Mouse (Mus musculus): ENCODE measurements around the gene Fscn3. TPM values are rescaled to one million over a fixed set of nuclear protein-coding genes. Genes with fewer than 3 reads are reported as not detected.

Gene Fscn3
- total RNA-seq (2023), result not detected

GRCm38 (mm10) chr6:28427096-28427839 lies at the start of gene Fscn3:
Gene Fscn3 (plus strand): TSS chr6:28427789.

GRCm38 (mm10) chr6:28397681-28398203 lies 29.8 kb upstream of the Fscn3 start, which contains the start of gene Zfp800:
Gene Zfp800 (minus strand): TSS chr6:28398005.

DNA sequence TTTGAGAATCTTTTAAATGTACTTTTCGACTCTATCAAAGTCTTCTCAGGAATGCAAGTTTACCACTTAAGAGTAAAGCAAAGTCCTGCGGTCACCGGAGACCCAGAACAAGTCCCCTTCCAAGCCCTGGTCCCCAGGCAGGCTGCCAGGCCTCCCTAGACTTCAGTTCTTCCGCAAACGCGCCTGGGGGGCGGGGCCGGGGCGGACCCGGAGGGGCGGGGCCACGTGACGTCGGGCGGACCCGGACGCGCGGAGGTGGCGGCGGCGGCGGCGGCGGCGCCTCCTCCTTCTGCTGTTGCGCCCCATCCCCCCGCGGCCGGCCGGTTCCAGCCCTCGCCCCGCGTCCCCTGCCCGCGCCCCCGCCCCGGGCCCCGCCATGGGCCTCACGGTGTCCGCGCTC lies 4.3 kb upstream of the Fscn3 start, which contains the start of gene Arf5:
Gene Arf5 (plus strand): TSS at position 248 of the 400 bp plus-strand sequence.

DNA sequence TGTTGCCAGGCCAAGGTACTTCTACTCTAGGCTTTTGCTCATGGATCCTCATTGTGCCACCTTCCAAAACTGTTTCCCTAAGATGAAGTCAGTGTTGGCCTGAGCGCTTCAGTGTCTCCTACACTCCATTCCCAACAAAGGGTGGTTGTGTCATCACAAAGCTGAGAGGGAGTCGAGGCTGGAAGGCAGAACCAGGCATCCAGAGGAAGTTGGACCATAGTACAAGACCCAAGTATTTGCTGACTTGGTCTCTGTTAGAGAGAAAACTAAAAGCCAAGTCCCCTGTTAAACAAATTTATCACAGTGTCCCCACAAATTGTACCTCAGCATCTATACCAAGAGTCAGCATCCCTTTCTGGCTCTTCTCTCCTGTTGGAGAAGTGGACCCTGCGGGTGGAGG lies 701 bp downstream of the Fscn3 start, which contains the start of gene Gcc1:
Gene Gcc1 (minus strand): TSS at position 101 of the 400 bp plus-strand sequence.

DNA sequence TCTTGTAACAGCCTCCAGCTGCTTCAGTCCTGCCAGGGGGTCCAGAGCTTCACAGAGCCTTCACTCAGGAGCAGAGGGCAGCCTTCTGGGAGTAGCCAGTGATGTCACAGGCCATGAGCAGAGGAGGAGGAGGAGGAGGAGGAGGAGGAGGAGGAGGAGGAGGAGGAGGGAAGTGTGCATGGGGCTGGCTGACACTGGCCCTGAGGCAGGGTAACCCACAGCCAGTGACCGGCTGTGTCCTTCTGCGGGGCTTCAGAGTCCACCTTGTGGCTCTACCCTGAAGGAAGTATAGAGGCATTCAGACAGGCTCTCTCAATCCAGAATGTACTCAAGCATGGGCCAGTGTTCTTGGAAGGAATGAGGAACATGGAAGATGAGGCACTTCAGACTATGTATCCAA lies 21.7 kb downstream of the Fscn3 start, which contains the start of gene Pax4:
Gene Pax4 (minus strand): TSS at position 101 of the 400 bp plus-strand sequence.

GRCm38 (mm10) chr6:28474839-28475238 lies 47.2 kb downstream of the Fscn3 start, which contains the start of gene Snd1:
Gene Snd1 (plus strand): TSS chr6:28475139.

Other genes with a start within 250 kb of the Fscn3 start
- gene Zfp800, start 29.8 kb upstream of the Fscn3 start, total RNA-seq (2023), result 10 to 100 TPM; 26.7 to 27.2 TPM
- gene Arf5, start 4.2 kb upstream of the Fscn3 start, total RNA-seq (2023), result 100 to 1,000 TPM; 174 to 175 TPM
- gene Gcc1, start 601 bp downstream of the Fscn3 start, total RNA-seq (2023), result 10 to 100 TPM; 23.0 to 25.0 TPM
- gene Pax4, start 21.6 kb downstream of the Fscn3 start, total RNA-seq (2023), result not detected
- gene Snd1, start 47.4 kb downstream of the Fscn3 start, total RNA-seq (2023), result 10 to 100 TPM; 67.9 to 82.2 TPM

Data from neutrophil, adult 59 days (primary cell).